Mouse (Mus musculus) liver, embryonic 12.5 days (tissue): ENCODE data around the gene Prr30. TPM values are rescaled to one million over a fixed set of nuclear protein-coding genes. Genes with fewer than 3 reads are reported as not detected.
"Not testable (repeated sequence)": the region's sequence is repeated elsewhere in the genome, so short reads cannot be mapped to it uniquely, and the experiment has no call there.

Source experiments
- ATAC-seq: fragments of 200-750 bp; cut with Nextera tagmentation; 2 replicates; pipeline ENCODE4 v1.8.0; 2017; ENCODE audit warnings: moderate number of reproducible peaks, mild to moderate bottlenecking, moderate library complexity
- H3K27ac ChIP-seq: fragments of 300-500 bp; sonication (generic); 2 replicates; pipeline ENCODE4 v1.5.1; 2016; ENCODE audit warnings: mild to moderate bottlenecking
- H3K27me3 ChIP-seq: fragments of 300-500 bp; sonication (generic); replicated peaks from 2 replicates; pipeline ENCODE4 v1.6.1; 2016; ENCODE audit warnings: mild to moderate bottlenecking, moderate library complexity
- H3K36me3 ChIP-seq: fragments of 300-500 bp; sonication (generic); 2 replicates; pipeline ENCODE4 v1.6.1; 2016; ENCODE audit warnings: mild to moderate bottlenecking, moderate library complexity
- H3K4me1 ChIP-seq: fragments of 300-500 bp; sonication (generic); 2 replicates; pipeline ENCODE4 v1.6.1; 2016
- H3K4me2 ChIP-seq: fragments of 300-500 bp; sonication (generic); 2 replicates; pipeline ENCODE4 v1.6.1; 2016; ENCODE audit warnings: mild to moderate bottlenecking, moderate library complexity
- H3K4me3 ChIP-seq: fragments of 300-500 bp; sonication (generic); 2 replicates; pipeline ENCODE4 v1.5.1; 2016; ENCODE audit warnings: mild to moderate bottlenecking, moderate library complexity
- H3K9ac ChIP-seq: fragments of 300-500 bp; sonication (generic); 2 replicates; pipeline ENCODE4 v1.6.1; 2016; ENCODE audit warnings: mild to moderate bottlenecking, moderate library complexity
- H3K9me3 ChIP-seq: fragments of 300-500 bp; sonication (generic); replicated peaks from 2 replicates; pipeline ENCODE4 v1.6.1; 2016; ENCODE audit warnings: mild to moderate bottlenecking, moderate library complexity
- WGBS: fragments of 180-500 bp; shearing (Covaris S2); methylation state at CpG from one replicate; pipeline ENCODE4 v1.1.7; 2016; ENCODE audit not compliant: insufficient replicate concordance; 5-methylcytosine and 5-hydroxymethylcytosine counted together
- polyA plus RNA-seq: library from polyadenylated mRNA; unstranded; fragments of >200 nt; fragmentation: Nextera tagmentation; extraction: Ambion mirVana; gene quantifications from 2 replicates; pipeline ENCODE4 v1.2.1, GENCODE M21; 2016

Prr30 gene
- polyA plus RNA-seq: not detected in 2 replicates

- Histone ChIP-seq H3K9me3 (0 out of 2 replicates have a peak, but pooled peaks cover 4% of the 10 kb centered on the region), H3K4me1 (no peaks in the 10 kb centered on the region), H3K27ac (no peak within 1 kb of the TSS), H3K9ac (no peak within 1 kb of the TSS), H3K4me3 (no peak within 1 kb of the TSS), H3K27me3 (no peaks in the 10 kb centered on the region), H3K36me3 (no peaks in the 10 kb centered on the region), H3K4me2 (no peak within 1 kb of the TSS)
- WGBS: 49% methylated on average over 4 of the region's 4 CpGs
- ATAC-seq: no peak
Observed at GRCm38 (mm10) chr14:101200230-101200629, at the start of gene Prr30. Gene Prr30 (minus strand): TSS chr14:101200330.

GRCm38 (mm10) chr14:101246793-101247192 lies 46.7 kb upstream of the Prr30 start:
- 56% methylated on average over 3 of the region's 3 CpGs for WGBS
- Histone ChIP-seq H3K4me2 (no peak overlapping the region), H3K4me1 (no peaks in the 10 kb centered on the region), H3K4me3 (no peak overlapping the region), H3K27me3 (no peaks in the 10 kb centered on the region), H3K9me3 (no peaks in the 10 kb centered on the region), H3K36me3 (no peaks in the 10 kb centered on the region), H3K9ac (no peak overlapping the region), H3K27ac (no peak overlapping the region)
- ATAC-seq: no peak

- H3K27ac ChIP-seq: no peak overlapping the region
- H3K27me3 ChIP-seq: no peaks in the 10 kb centered on the region
- no peak for ATAC-seq
- no peaks in the 10 kb centered on the region for H3K36me3 ChIP-seq
- no peak overlapping the region for H3K9ac ChIP-seq
- H3K4me1 ChIP-seq: no peaks in the 10 kb centered on the region
- no peak overlapping the region for H3K4me2 ChIP-seq
- H3K4me3 ChIP-seq: no peak overlapping the region
- no peaks in the 10 kb centered on the region for H3K9me3 ChIP-seq
- WGBS: 63% methylated on average over 7 of the region's 7 CpGs
Observed at GRCm38 (mm10) chr14:101245706-101246105, 45.6 kb upstream of the Prr30 start.

- H3K9me3 ChIP-seq, ATAC-seq, H3K27me3 ChIP-seq, H3K4me2 ChIP-seq, H3K9ac ChIP-seq, H3K4me1 ChIP-seq, H3K36me3 ChIP-seq, H3K4me3 ChIP-seq, H3K27ac ChIP-seq: not testable (repeated sequence)
- WGBS: 48% methylated on average over 3 of the region's 3 CpGs
Observed at GRCm38 (mm10) chr14:101244441-101244840, 44.3 kb upstream of the Prr30 start.

DNA sequence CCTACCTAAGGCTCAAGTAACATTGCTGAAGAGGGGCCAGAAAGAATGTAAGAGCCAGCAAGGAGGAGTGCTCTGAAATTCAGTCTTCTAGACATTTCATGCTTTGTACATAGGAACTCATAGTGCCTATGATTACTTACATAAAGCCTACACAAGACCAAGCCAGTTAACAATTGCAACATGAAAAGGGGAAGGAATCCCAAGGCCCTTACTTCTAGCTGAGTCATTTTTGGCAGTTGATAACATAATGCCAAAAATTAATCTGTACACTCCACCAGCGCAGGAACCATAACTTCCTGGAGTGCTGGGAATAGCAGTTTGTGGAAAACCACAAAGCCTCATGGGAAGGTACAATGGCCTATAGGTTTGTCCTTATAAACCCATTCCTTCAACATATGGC lies 37.8 kb upstream of the Prr30 start:
- ATAC-seq: no peak
- H3K36me3 ChIP-seq: no peaks in the 10 kb centered on the region
- no peaks in the 10 kb centered on the region for H3K4me1 ChIP-seq
- H3K27me3 ChIP-seq: no peaks in the 10 kb centered on the region
- H3K4me2 ChIP-seq: no peak overlapping the region
- 55% methylated on average over 1 of the region's 1 CpGs for WGBS
- H3K27ac ChIP-seq: no peak overlapping the region
- no peak overlapping the region for H3K4me3 ChIP-seq
- H3K9ac ChIP-seq: no peak overlapping the region
- H3K9me3 ChIP-seq: 0 out of 2 replicates have a peak, but pooled peaks cover 4% of the 10 kb centered on the region

DNA sequence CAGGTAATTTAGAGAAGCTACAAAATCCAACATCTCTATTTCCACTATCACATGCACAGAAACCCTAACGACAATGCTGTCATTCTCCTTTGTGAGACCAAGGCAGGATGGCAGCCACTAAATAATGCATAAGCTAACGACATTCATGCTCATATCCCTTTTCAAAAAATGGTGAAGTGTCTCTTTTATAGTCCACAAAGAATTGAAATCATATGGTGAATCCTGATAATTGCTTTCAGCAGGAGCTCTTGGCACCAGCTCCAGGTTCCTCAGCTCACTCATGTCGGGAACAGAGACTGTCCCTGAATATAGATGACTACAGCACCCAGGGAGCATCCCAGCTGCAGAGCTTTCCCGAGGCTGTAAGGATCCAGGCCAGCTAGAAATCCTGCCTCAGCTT lies 28.9 kb upstream of the Prr30 start:
- no peak overlapping the region for H3K4me2 ChIP-seq
- H3K4me1 ChIP-seq: no peaks in the 10 kb centered on the region
- H3K9ac ChIP-seq: no peak overlapping the region
- 36% methylated on average over 4 of the region's 4 CpGs for WGBS
- H3K4me3 ChIP-seq: no peak overlapping the region
- no peak for ATAC-seq
- no peaks in the 10 kb centered on the region for H3K36me3 ChIP-seq
- H3K9me3 ChIP-seq: no peaks in the 10 kb centered on the region
- H3K27me3 ChIP-seq: no peaks in the 10 kb centered on the region
- no peak overlapping the region for H3K27ac ChIP-seq

- Histone ChIP-seq H3K4me3 (no peak overlapping the region), H3K27ac (no peak overlapping the region), H3K4me1 (no peaks in the 10 kb centered on the region), H3K4me2 (no peak overlapping the region), H3K36me3 (no peaks in the 10 kb centered on the region), H3K9me3 (no peaks in the 10 kb centered on the region), H3K9ac (no peak overlapping the region), H3K27me3 (no peaks in the 10 kb centered on the region)
- WGBS: 70% methylated on average over 8 of the region's 8 CpGs
- ATAC-seq: no peak
Observed at GRCm38 (mm10) chr14:101222319-101222718, 22.2 kb upstream of the Prr30 start.

GRCm38 (mm10) chr14:101172258-101172657 lies 27.9 kb downstream of the Prr30 start:
- Histone ChIP-seq H3K36me3 (no peaks in the 10 kb centered on the region), H3K27ac (no peak overlapping the region), H3K4me2 (no peak overlapping the region), H3K9ac (no peak overlapping the region), H3K4me1 (no peaks in the 10 kb centered on the region), H3K9me3 (no peaks in the 10 kb centered on the region), H3K27me3 (no peaks in the 10 kb centered on the region), H3K4me3 (no peak overlapping the region)
- 72% methylated on average over 4 of the region's 4 CpGs for WGBS
- no peak for ATAC-seq
